Mouse (Mus musculus) MEL (cell line): ENCODE results near the gene Tcf7l2. TPM values are rescaled to one million over a fixed set of nuclear protein-coding genes. Genes with fewer than 3 reads are reported as not detected.

Source experiments
- DNase-seq: peaks from one replicate; pipeline ENCODE4 v3.0.0; 2011; ENCODE audit warnings: low read depth, low spot score
- H3K27ac ChIP-seq: 2 replicates; pipeline ENCODE4 v1.5.1; 2012; ENCODE audit warnings: low read depth, mild to moderate bottlenecking, control low read depth, low read length, moderate library complexity; ENCODE audit not compliant: control insufficient read depth
- H3K27me3 ChIP-seq, 2 experiments: fragments of 150-350 bp in 1 of 2; sonication (generic) in 1 of 2; 2 replicates each; pipeline ENCODE4 v1.6.1; 2012; ENCODE audit warnings: low read length in 2 of 2, mild to moderate bottlenecking in 2 of 2, improper control_type of control experiment in 1 of 2, moderate library complexity in 1 of 2; ENCODE audit not compliant: insufficient read depth in 2 of 2, control insufficient read depth in 1 of 2
- H3K36me3 ChIP-seq, 2 experiments: 2 replicates each; pipeline ENCODE4 v1.6.1; 2012 to 2014; ENCODE audit warnings: low read length in 2 of 2, improper control_type of control experiment in 1 of 2, inconsistent platforms in 1 of 2, mild to moderate bottlenecking in 1 of 2; ENCODE audit not compliant: insufficient read depth in 2 of 2, control insufficient read depth in 1 of 2
- H3K4me1 ChIP-seq, 2 experiments: fragments of 150-350 bp in 1 of 2; sonication (generic) in 1 of 2; 2 replicates each; pipeline ENCODE4 v1.6.1; 2012; ENCODE audit warnings: low read length in 2 of 2, improper control_type of control experiment in 1 of 2, mild to moderate bottlenecking in 1 of 2; ENCODE audit not compliant: insufficient read depth in 2 of 2, control insufficient read depth in 1 of 2
- H3K4me3 ChIP-seq, 2 experiments: fragments of 150-350 bp in 1 of 2; sonication (generic) in 1 of 2; 2 replicates each; pipeline ENCODE4 v1.5.1; 2012; ENCODE audit warnings: low read depth in 2 of 2, low read length in 2 of 2, mild to moderate bottlenecking in 2 of 2, moderate library complexity in 2 of 2, control low read depth in 1 of 2, improper control_type of control experiment in 1 of 2; ENCODE audit not compliant: control insufficient read depth in 1 of 2, insufficient read depth in 1 of 2
- H3K79me2 ChIP-seq: 2 replicates; pipeline ENCODE4 v1.6.1; 2012; ENCODE audit warnings: mild to moderate bottlenecking, low read length, moderate library complexity; ENCODE audit not compliant: control insufficient read depth, poor library complexity, insufficient read depth
- H3K9ac ChIP-seq: 2 replicates; pipeline ENCODE4 v1.6.1; 2012; ENCODE audit warnings: low read depth, mild to moderate bottlenecking, control low read depth, low read length, moderate library complexity; ENCODE audit not compliant: control insufficient read depth, poor library complexity, severe bottlenecking
- H3K9me3 ChIP-seq: fragments of 150-350 bp; sonication (generic); replicated peaks from 2 replicates; pipeline ENCODE4 v1.6.1; 2012; ENCODE audit warnings: mild to moderate bottlenecking, low read length, improper control_type of control experiment, moderate library complexity; ENCODE audit not compliant: insufficient read depth
- BHLHE40 ChIP-seq: IDR thresholded peaks from 2 replicates; pipeline ENCODE4 v1.6.1; 2012; ENCODE audit warnings: low read depth, mild to moderate bottlenecking, inconsistent platforms, low read length, improper control_type of control experiment, borderline replicate concordance
- CHD1 ChIP-seq: IDR thresholded peaks from 2 replicates; pipeline ENCODE4 v1.6.1; 2012; ENCODE audit warnings: low read depth, mild to moderate bottlenecking, inconsistent platforms, low read length, improper control_type of control experiment
- CTCF ChIP-seq, 3 experiments: IDR thresholded peaks in 2 of 3; conservative IDR thresholded peaks in 1 of 3; 2 replicates each; pipeline ENCODE4 v1.5.1; 2011 to 2012; ENCODE audit warnings: low read length in 3 of 3, low read depth in 2 of 3, mild to moderate bottlenecking in 2 of 3, improper control_type of control experiment in 1 of 3, inconsistent platforms in 1 of 3, mixed read lengths in 1 of 3, moderate library complexity in 1 of 3; ENCODE audit not compliant: control insufficient read depth in 1 of 3, insufficient read depth in 1 of 3, poor library complexity in 1 of 3, severe bottlenecking in 1 of 3
- ETS1 ChIP-seq: IDR thresholded peaks from 2 replicates; pipeline ENCODE4 v1.6.1; 2012; ENCODE audit warnings: low read depth, mild to moderate bottlenecking, inconsistent platforms, low read length, improper control_type of control experiment, moderate library complexity
- GABPA ChIP-seq: IDR thresholded peaks from 2 replicates; pipeline ENCODE4 v1.6.1; 2012; ENCODE audit warnings: low read depth, mild to moderate bottlenecking, inconsistent platforms, low read length, improper control_type of control experiment, moderate library complexity
- GATA1 ChIP-seq: IDR thresholded peaks from 2 replicates; pipeline ENCODE4 v1.6.1; 2011; ENCODE audit warnings: low read depth, low read length, improper control_type of control experiment
- HCFC1 ChIP-seq: IDR thresholded peaks from 2 replicates; pipeline ENCODE4 v1.6.1; 2012; ENCODE audit warnings: low read depth, mild to moderate bottlenecking, inconsistent platforms, low read length, improper control_type of control experiment, moderate library complexity
- JUND ChIP-seq: IDR thresholded peaks from 2 replicates; pipeline ENCODE4 v1.6.1; 2011; ENCODE audit warnings: low read depth, mild to moderate bottlenecking, improper control_type of control experiment, low read length
- MAFK ChIP-seq: IDR thresholded peaks from 2 replicates; pipeline ENCODE4 v1.6.1; 2011; ENCODE audit warnings: low read depth, mild to moderate bottlenecking, low read length, improper control_type of control experiment, borderline replicate concordance
- MAZ ChIP-seq: IDR thresholded peaks from 2 replicates; pipeline ENCODE4 v1.6.1; 2012; ENCODE audit warnings: low read depth, mild to moderate bottlenecking, inconsistent platforms, low read length, improper control_type of control experiment
- MXI1 ChIP-seq: IDR thresholded peaks from 2 replicates; pipeline ENCODE4 v1.6.1; 2011; ENCODE audit warnings: mild to moderate bottlenecking, low read depth, low read length, improper control_type of control experiment
- MYB ChIP-seq: IDR thresholded peaks from 2 replicates; pipeline ENCODE4 v1.6.1; 2011; ENCODE audit warnings: mild to moderate bottlenecking, low read depth, low read length, improper control_type of control experiment
- POLR2A ChIP-seq, 2 experiments: IDR thresholded peaks; 2 replicates each; pipeline ENCODE4 v1.6.1; 2011 to 2012; ENCODE audit warnings: low read length in 2 of 2, mild to moderate bottlenecking in 2 of 2, control low read depth in 1 of 2, improper control_type of control experiment in 1 of 2, low read depth in 1 of 2, moderate library complexity in 1 of 2; ENCODE audit not compliant: control insufficient read depth in 1 of 2, insufficient read depth in 1 of 2, poor library complexity in 1 of 2
- POLR2AphosphoS5 ChIP-seq: IDR thresholded peaks from 2 replicates; pipeline ENCODE4 v1.6.1; 2012; ENCODE audit warnings: low read depth, borderline replicate concordance, mild to moderate bottlenecking, inconsistent platforms, low read length, moderate library complexity, mixed read lengths
- TAL1 ChIP-seq: IDR thresholded peaks from 2 replicates; pipeline ENCODE4 v1.6.1; 2012; ENCODE audit warnings: mild to moderate bottlenecking, inconsistent platforms, low read length, moderate library complexity, mixed read lengths
- TBP ChIP-seq: IDR thresholded peaks from 2 replicates; pipeline ENCODE4 v1.8.0; 2011; ENCODE audit warnings: low read depth, low read length, improper control_type of control experiment
- TCF12 ChIP-seq: IDR thresholded peaks from 2 replicates; pipeline ENCODE4 v1.6.1; 2014; ENCODE audit warnings: low read depth, mild to moderate bottlenecking, inconsistent platforms, low read length, improper control_type of control experiment, moderate library complexity
- UBTF ChIP-seq: IDR thresholded peaks from 2 replicates; pipeline ENCODE4 v1.6.1; 2012; ENCODE audit warnings: low read depth, mild to moderate bottlenecking, inconsistent platforms, low read length, improper control_type of control experiment, moderate library complexity, borderline replicate concordance; ENCODE audit not compliant: insufficient read depth
- USF2 ChIP-seq, 2 experiments: IDR thresholded peaks; 2 replicates each; pipeline ENCODE4 v1.6.1; 2011 to 2012; ENCODE audit warnings: improper control_type of control experiment in 2 of 2, low read length in 2 of 2, borderline replicate concordance in 1 of 2, inconsistent platforms in 1 of 2, low read depth in 1 of 2, mild to moderate bottlenecking in 1 of 2; ENCODE audit not compliant: insufficient read depth in 1 of 2
- ZC3H11A ChIP-seq: IDR thresholded peaks from 2 replicates; pipeline ENCODE4 v1.6.1; 2012; ENCODE audit warnings: low read depth, mild to moderate bottlenecking, inconsistent platforms, low read length, improper control_type of control experiment
- ZMIZ1 ChIP-seq: IDR thresholded peaks from 2 replicates; pipeline ENCODE4 v1.6.1; 2012; ENCODE audit warnings: low read depth, mild to moderate bottlenecking, inconsistent platforms, low read length, improper control_type of control experiment, moderate library complexity
- polyA plus RNA-seq, 2 experiments: library from polyadenylated mRNA; stranded (reverse) in 1 of 2; unstranded in 1 of 2; fragments of >175 nt in 1 of 2; fragments of >200 nt in 1 of 2; gene quantifications; 2 replicates each; pipeline versions ENCODE4 v1.2.1 to v1.2.4; 2012; ENCODE audit warnings: low replicate concordance in 2 of 2, low read depth in 1 of 2; ENCODE audit not compliant: insufficient read length in 2 of 2, insufficient read depth in 1 of 2, missing spikeins in 1 of 2
- total RNA-seq: library from RNA; depleted of rRNA; stranded (reverse); fragments of 300-350 nt; gene quantifications from 2 replicates; pipeline ENCODE4 v1.2.3, GENCODE M21; 2012

Tcf7l2 gene
- total and polyA plus RNA-seq, 3 experiments = 0.65 to 12.8 TPM; not detected in 1

DNA sequence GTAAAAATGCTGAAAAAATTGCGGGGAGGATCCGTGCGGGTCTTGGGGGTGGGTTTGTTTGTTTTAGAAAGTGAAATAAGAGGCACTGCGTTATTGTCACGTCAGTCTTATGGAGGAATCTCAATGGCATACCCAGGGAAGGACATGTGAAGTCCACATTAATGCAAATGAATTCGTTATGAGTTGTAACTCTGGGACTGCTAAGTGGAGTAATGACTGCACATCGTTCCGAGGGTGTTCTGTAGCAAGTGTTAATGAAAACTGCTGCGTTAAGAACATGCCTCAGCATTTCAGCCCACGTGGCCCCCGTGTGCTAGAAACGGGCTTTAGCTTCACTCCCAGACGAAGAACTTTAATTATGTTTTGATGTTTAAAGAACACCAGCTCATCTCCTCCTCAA, 8.4 kb downstream of the Tcf7l2 start:
- H3K27ac ChIP-seq = no peak overlapping the region
- DNase-seq = no peak
- H3K4me3 ChIP-seq = no peak overlapping the region
- no peaks in the 10 kb centered on the region for H3K79me2 ChIP-seq
- no peaks in the 10 kb centered on the region for H3K36me3 ChIP-seq
- no peak for TF ChIP-seq ZC3H11A
- TF ChIP-seq UBTF = no peak
- no peak for TF ChIP-seq MYB
- no peak for TF ChIP-seq USF2 (IDR thresholded peaks at IDR 0.05; ENCODE audit: borderline replicate concordance in 1 of 2, insufficient read depth in 1 of 2, low read depth in 1 of 2, low read length in 2 of 2)
- no peak for TF ChIP-seq POLR2AphosphoS5
- TF ChIP-seq BHLHE40 = no peak
- no peak for TF ChIP-seq GATA1
- TF ChIP-seq MAFK = no peak
- no peak for TF ChIP-seq MXI1
- TF ChIP-seq POLR2A (IDR thresholded peaks at IDR 0.05; ENCODE audit: control insufficient read depth in 1 of 2, insufficient read depth in 1 of 2, low read depth in 1 of 2, low read length in 2 of 2, poor library complexity in 1 of 2) = no peak
- no peaks in the 10 kb centered on the region for H3K9me3 ChIP-seq
- H3K4me1 ChIP-seq = no peaks in the 10 kb centered on the region
- peaks cover 12 to 13% of the 10 kb centered on the region in 2 experiments for H3K27me3 ChIP-seq
- no peak overlapping the region for H3K9ac ChIP-seq

DNA sequence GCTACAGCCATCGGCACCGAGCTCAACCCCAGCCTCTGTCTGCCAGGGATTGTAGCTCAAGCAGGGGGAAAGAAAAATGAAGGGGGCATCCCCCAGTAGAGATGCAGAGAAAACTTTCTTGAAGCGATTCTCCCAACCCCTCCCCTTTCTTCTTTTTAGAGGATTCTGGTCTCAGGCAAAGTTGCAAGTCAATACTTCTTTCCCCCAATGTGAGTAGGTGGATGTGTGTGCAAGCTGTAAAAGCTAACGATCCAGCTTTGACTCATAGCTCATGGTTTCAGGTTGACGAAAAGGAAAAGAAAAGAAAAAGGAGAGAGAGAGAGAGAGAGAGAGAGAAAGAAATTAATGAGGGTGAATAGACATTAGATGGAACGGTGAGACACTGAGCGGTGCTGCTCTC, 8.8 kb downstream of the Tcf7l2 start:
- H3K9ac ChIP-seq = no peak overlapping the region
- TF ChIP-seq ZMIZ1 (no peak), USF2 (IDR thresholded peaks at IDR 0.05; ENCODE audit: borderline replicate concordance in 1 of 2, insufficient read depth in 1 of 2, low read depth in 1 of 2, low read length in 2 of 2) (no peak), TAL1 (no peak), GABPA (no peak), TCF12 (no peak), CTCF (IDR thresholded peaks at IDR 0.05 in 2 of 3, conservative IDR thresholded peaks at IDR 0.05 in 1 of 3; ENCODE audit: control insufficient read depth in 1 of 3, insufficient read depth in 1 of 3, low read depth in 2 of 3, low read length in 3 of 3, poor library complexity in 1 of 3, severe bottlenecking in 1 of 3) (no peak), MAZ (no peak), ETS1 (no peak), TBP (no peak), HCFC1 (no peak), CHD1 (no peak), POLR2A (IDR thresholded peaks at IDR 0.05; ENCODE audit: control insufficient read depth in 1 of 2, insufficient read depth in 1 of 2, low read depth in 1 of 2, low read length in 2 of 2, poor library complexity in 1 of 2) (no peak), JUND (no peak)
- TF ChIP-seq, all 39 proteins: peak for 0
- Histone ChIP-seq H3K36me3 (no peaks in the 10 kb centered on the region), H3K4me3 (no peak overlapping the region), H3K27ac (no peak overlapping the region), H3K79me2 (no peaks in the 10 kb centered on the region), H3K4me1 (no peaks in the 10 kb centered on the region), H3K27me3 (peaks cover 10 to 12% of the 10 kb centered on the region in 2 experiments), H3K9me3 (no peaks in the 10 kb centered on the region)
- no peak for DNase-seq
